Mouse (Mus musculus) heart, embryonic 14.5 days (tissue): Measurements from ENCODE around the gene Dram2. TPM values are rescaled to one million over a fixed set of nuclear protein-coding genes. Genes with fewer than 3 reads are reported as not detected.
A peak's percentile ranks its signal among the peaks of the same experiment; 100 is the strongest.

Experiments used
- ATAC-seq: fragments of 200-750 bp; cut with Nextera tagmentation; 2 replicates; pipeline ENCODE4 v1.8.0; 2017; ENCODE audit warnings: low read depth, moderate TSS enrichment; ENCODE audit not compliant: insufficient number of reproducible peaks, insufficient read depth, low FRiP score
- H3K27ac ChIP-seq, 2 experiments: fragments of 200-500 bp in 1 of 2; fragments of 300-500 bp in 1 of 2; sonication (generic) in 1 of 2; replicated peaks in 1 of 2; 2 replicates each; pipeline ENCODE4 v1.5.1; 2012 to 2014; ENCODE audit warnings: low read depth in 2 of 2, low read length in 2 of 2, control low read depth in 1 of 2, mild to moderate bottlenecking in 1 of 2, mixed read lengths in 1 of 2; ENCODE audit not compliant: control insufficient read depth in 1 of 2, insufficient read depth in 1 of 2
- H3K27me3 ChIP-seq: fragments of 300-500 bp; sonication (generic); 2 replicates; pipeline ENCODE4 v1.6.1; 2014; ENCODE audit warnings: mild to moderate bottlenecking, low read length, control low read depth; ENCODE audit not compliant: control insufficient read depth, insufficient read depth
- H3K36me3 ChIP-seq: fragments of 300-500 bp; sonication (generic); 2 replicates; pipeline ENCODE4 v1.6.1; 2014; ENCODE audit warnings: mild to moderate bottlenecking, control low read depth, low read length, mixed read lengths; ENCODE audit not compliant: control insufficient read depth, insufficient read depth
- H3K4me1 ChIP-seq, 2 experiments: fragments of 200-500 bp in 1 of 2; fragments of 300-500 bp in 1 of 2; sonication (generic) in 1 of 2; 2 replicates each; pipeline ENCODE4 v1.6.1; 2012 to 2014; ENCODE audit warnings: low read length in 2 of 2, control low read depth in 1 of 2, mixed read lengths in 1 of 2; ENCODE audit not compliant: control insufficient read depth in 2 of 2, insufficient read depth in 2 of 2
- H3K4me2 ChIP-seq: fragments of 300-500 bp; sonication (generic); 2 replicates; pipeline ENCODE4 v1.6.1; 2014; ENCODE audit warnings: mild to moderate bottlenecking, low read length
- H3K4me3 ChIP-seq, 2 experiments: fragments of 200-500 bp in 1 of 2; fragments of 300-500 bp in 1 of 2; sonication (generic) in 1 of 2; 2 replicates each; pipeline ENCODE4 v1.5.1; 2012 to 2014; ENCODE audit warnings: low read length in 2 of 2, mild to moderate bottlenecking in 2 of 2, control low read depth in 1 of 2, low read depth in 1 of 2, moderate library complexity in 1 of 2; ENCODE audit not compliant: control insufficient read depth in 1 of 2, insufficient read depth in 1 of 2
- H3K9ac ChIP-seq: fragments of 300-500 bp; sonication (generic); 2 replicates; pipeline ENCODE4 v1.6.1; 2014; ENCODE audit warnings: mild to moderate bottlenecking, low read length
- H3K9me3 ChIP-seq: fragments of 300-500 bp; sonication (generic); 2 replicates; pipeline ENCODE4 v1.6.1; 2016; ENCODE audit warnings: low read length, control low read depth; ENCODE audit not compliant: control insufficient read depth
- WGBS: fragments of 180-500 bp; shearing (Covaris S2); extraction: QIAGEN DNeasy Blood & Tissue Kit; methylation state at CpG from one replicate; pipeline ENCODE4 v1.1.7; 2014; 5-methylcytosine and 5-hydroxymethylcytosine counted together
- polyA plus RNA-seq: library from polyadenylated mRNA; unstranded; fragments of >200 nt; fragmentation: Nextera tagmentation; extraction: Ambion mirVana; gene quantifications from 2 replicates; pipeline ENCODE4 v1.2.1, GENCODE M21; 2014

Dram2 gene
- polyA plus RNA-seq, 1 experiment from 2014 or later = 75.9 TPM

- 92% methylated on average over 2 of the region's 2 CpGs for WGBS
- no peak overlapping the region for H3K27ac ChIP-seq
- H3K4me1 ChIP-seq = no peaks in the 10 kb centered on the region
- H3K27me3 ChIP-seq = no peaks in the 10 kb centered on the region
- H3K9ac ChIP-seq = no peak overlapping the region
- no peaks in the 10 kb centered on the region for H3K9me3 ChIP-seq
- no peak overlapping the region for H3K4me2 ChIP-seq
- no peak overlapping the region for H3K4me3 ChIP-seq
- H3K36me3 ChIP-seq = peaks cover 19% of the 10 kb centered on the region
- ATAC-seq = no peak
Measured at GRCm38 (mm10) chr3:106528032-106528431, 19.6 kb upstream of the Dram2 start.

GRCm38 (mm10) chr3:106533277-106533676 is 14.3 kb upstream of the Dram2 start:
- WGBS = 90% methylated on average over 2 of the region's 2 CpGs
- Histone ChIP-seq H3K27me3 (no peaks in the 10 kb centered on the region), H3K9me3 (no peaks in the 10 kb centered on the region), H3K27ac (no peak overlapping the region), H3K36me3 (peaks cover 47% of the 10 kb centered on the region), H3K4me3 (no peak overlapping the region), H3K9ac (no peak overlapping the region), H3K4me1 (no peaks in the 10 kb centered on the region), H3K4me2 (no peak overlapping the region)
- ATAC-seq = no peak

GRCm38 (mm10) chr3:106544721-106545316 is 2.8 kb upstream of the Dram2 start:
- 85% methylated on average over 8 of the region's 8 CpGs for WGBS
- no peak overlapping the region for H3K4me2 ChIP-seq

GRCm38 (mm10) chr3:106547924-106548539 is 434 bp downstream of the Dram2 start:
- Histone ChIP-seq H3K27me3 (no peaks in the 10 kb centered on the region), H3K9ac (peak overlapping the region; percentile 93), H3K4me3 (peak overlapping the region; percentile 91 to 95), H3K4me1 (peaks cover 0 to 16% of the 10 kb centered on the region in 2 experiments; a peak in 1 of 4 replicates), H3K9me3 (no peaks in the 10 kb centered on the region), H3K4me2 (peak overlapping the region; percentile 85), H3K36me3 (peaks cover 11% of the 10 kb centered on the region), H3K27ac (peak overlapping the region; percentile 95 to 97)
- ATAC-seq = peak; percentile 38; the same call in 1 of the 2 replicates
- WGBS = under 1% methylated on average over 27 of the region's 27 CpGs

More at GRCm38 (mm10) chr3:106544721-106545316, 2.8 kb upstream of the Dram2 start:
- Histone ChIP-seq H3K27ac (no peak overlapping the region), H3K9ac (no peak overlapping the region), H3K9me3 (no peaks in the 10 kb centered on the region), H3K36me3 (no peaks in the 10 kb centered on the region), H3K4me1 (peaks cover 0 to 15% of the 10 kb centered on the region in 2 experiments; a peak in 1 of 4 replicates), H3K27me3 (no peaks in the 10 kb centered on the region), H3K4me3 (no peak overlapping the region)
- no peak for ATAC-seq

- ATAC-seq = no peak
- Histone ChIP-seq H3K4me3 (peak overlapping the region in 1 of 2 experiments; percentile 91; a peak in 2 of 4 replicates), H3K36me3 (peaks cover 21% of the 10 kb centered on the region), H3K9me3 (no peaks in the 10 kb centered on the region), H3K9ac (peak overlapping the region; percentile 93; the same call in 1 of the 2 replicates), H3K4me2 (peak overlapping the region; percentile 85), H3K27ac (no peak overlapping the region), H3K4me1 (peaks cover 0 to 16% of the 10 kb centered on the region in 2 experiments; a peak in 1 of 4 replicates), H3K27me3 (no peaks in the 10 kb centered on the region)
- 45% methylated on average over 3 of the region's 3 CpGs for WGBS
Measured at GRCm38 (mm10) chr3:106548971-106549370, 1.4 kb downstream of the Dram2 start.

- 83% methylated on average over 5 of the region's 5 CpGs for WGBS
- Histone ChIP-seq H3K36me3 (peaks cover 60% of the 10 kb centered on the region), H3K27ac (no peak overlapping the region), H3K9ac (no peak overlapping the region), H3K9me3 (no peaks in the 10 kb centered on the region), H3K4me2 (no peak overlapping the region), H3K4me3 (no peak overlapping the region), H3K27me3 (no peaks in the 10 kb centered on the region), H3K4me1 (0 out of 4 replicates have a peak, but pooled peaks cover 0 to 5% of the 10 kb centered on the region in 2 experiments)
- ATAC-seq = no peak
Measured at GRCm38 (mm10) chr3:106553411-106553810, 5.8 kb downstream of the Dram2 start.

- no peak overlapping the region for H3K4me2 ChIP-seq
- no peaks in the 10 kb centered on the region for H3K27me3 ChIP-seq
- ATAC-seq = no peak
- H3K36me3 ChIP-seq = peaks cover 64% of the 10 kb centered on the region
- H3K27ac ChIP-seq = no peak overlapping the region
- H3K9ac ChIP-seq = no peak overlapping the region
- H3K4me1 ChIP-seq = no peaks in the 10 kb centered on the region
- no peaks in the 10 kb centered on the region for H3K9me3 ChIP-seq
- WGBS = 90% methylated on average over 3 of the region's 3 CpGs
- H3K4me3 ChIP-seq = no peak overlapping the region
Measured at GRCm38 (mm10) chr3:106555743-106556250, 8.2 kb downstream of the Dram2 start.
